Mouse (Mus musculus) macrophage (primary cell): ENCODE data around the gene Akap14. TPM values are rescaled to one million over a fixed set of nuclear protein-coding genes. Genes with fewer than 3 reads are reported as not detected.
"Not testable (repeated sequence)": the region's sequence is repeated elsewhere in the genome, so short reads cannot be mapped to it uniquely, and the experiment has no call there.

Experiments used
- H3K27ac ChIP-seq: fragments of 350-480 bp; formaldehyde crosslinking; 2 replicates; pipeline ENCODE4 v1.9.0; 2021
- H3K36me3 ChIP-seq: fragments of 350-480 bp; formaldehyde crosslinking; 2 replicates; pipeline ENCODE4 v1.9.0; 2021; ENCODE audit errors: inconsistent target
- H3K4me3 ChIP-seq: fragments of 350-480 bp; formaldehyde crosslinking; 2 replicates; pipeline ENCODE4 v1.9.0; 2021; ENCODE audit errors: inconsistent target
- H3K79me2 ChIP-seq: fragments of 350-480 bp; formaldehyde crosslinking; 2 replicates; pipeline ENCODE4 v1.9.0; 2021; ENCODE audit errors: inconsistent target
- WGBS: methylation state at CpG from one replicate; pipeline ENCODE4 v1.1.7; 2026; ENCODE audit warnings: inconsistent platforms; ENCODE audit not compliant: missing documents; 5-methylcytosine and 5-hydroxymethylcytosine counted together
- polyA plus RNA-seq: library from polyadenylated mRNA; stranded (reverse); fragments of 250-400 nt; gene quantifications from 3 replicates; pipeline ENCODE4 v1.2.4, GENCODE M21; 2018; ENCODE audit warnings: inconsistent platforms
- total RNA-seq, 78 experiments: library from RNA; depleted of rRNA; stranded (reverse); fragments of 250-400 nt; gene quantifications; 1 replicate in 9 of 78; 2 replicates in 24 of 78; 3 replicates in 43 of 78; 4 replicates in 2 of 78; pipeline ENCODE4 v1.2.4; 2018; ENCODE audit warnings: inconsistent platforms in 56 of 78

Gene Akap14
- total RNA-seq (2018; cell fraction: chromatin; rRNA removed), result not detected
- not detected for total RNA-seq (2018; cell fraction: cytosol; rRNA removed)
- total RNA-seq (2018; cell fraction: nucleus; rRNA removed), result not detected
- polyA plus RNA-seq, result not detected in 3 replicates

- H3K27ac ChIP-seq, result no peak within 1 kb of the TSS
- no peaks in the 10 kb centered on the region for H3K36me3 ChIP-seq
- H3K79me2 ChIP-seq, result no peaks in the 10 kb centered on the region
- H3K4me3 ChIP-seq, result no peak within 1 kb of the TSS
- 85% methylated on average over 5 of the region's 5 CpGs for WGBS
Observed at GRCm38 (mm10) chrX:37168742-37169141, at the start of gene Akap14. TSS of gene Akap14 (minus strand) at chrX:37168842.

GRCm38 (mm10) chrX:37210941-37211340 lies 42.3 kb upstream of the Akap14 start, which contains the start of gene Gm9:
TSS of gene Gm9 (minus strand) at chrX:37211041.
- Histone ChIP-seq H3K36me3 (no peaks in the 10 kb centered on the region), H3K79me2 (no peaks in the 10 kb centered on the region), H3K4me3 (no peak within 1 kb of the TSS), H3K27ac (no peak within 1 kb of the TSS)
- WGBS, result 86% methylated on average over 10 of the region's 10 CpGs

- 70% methylated on average over 6 of the region's 8 CpGs for WGBS
- Histone ChIP-seq H3K79me2 (no peaks in the 10 kb centered on the region), H3K4me3 (no peak overlapping the region)
Observed at GRCm38 (mm10) chrX:37198676-37199075, 30.0 kb upstream of the Akap14 start.

GRCm38 (mm10) chrX:37191744-37192379 lies 23.2 kb upstream of the Akap14 start:
- no peak overlapping the region for H3K27ac ChIP-seq
- no peaks in the 10 kb centered on the region for H3K36me3 ChIP-seq
- H3K4me3 ChIP-seq, result peak overlapping the region; percentile 50
- WGBS, result 33% methylated on average over 27 of the region's 28 CpGs
- H3K79me2 ChIP-seq, result peaks cover 6% of the 10 kb centered on the region; the same call in 1 of the 2 replicates

More at GRCm38 (mm10) chrX:37198676-37199075, 30.0 kb upstream of the Akap14 start:
- Histone ChIP-seq H3K27ac (no peak overlapping the region), H3K36me3 (no peaks in the 10 kb centered on the region)

GRCm38 (mm10) chrX:37191105-37191743 lies 22.6 kb upstream of the Akap14 start, which contains the start of the genes Ndufa1 and Rnf113a1:
TSS of gene Ndufa1 (minus strand) at chrX:37191163.
TSS of gene Rnf113a1 (plus strand) at chrX:37191245.
- 24% methylated on average over 52 of the region's 63 CpGs for WGBS
- Histone ChIP-seq H3K36me3 (no peaks in the 10 kb centered on the region), H3K4me3 (peak within 1 kb of the TSS; percentile 50), H3K79me2 (peaks cover 6% of the 10 kb centered on the region; the same call in 1 of the 2 replicates), H3K27ac (no peak within 1 kb of the TSS)

- no peaks in the 10 kb centered on the region for H3K36me3 ChIP-seq
- peak overlapping the region; percentile 50 for H3K4me3 ChIP-seq
- peaks cover 6% of the 10 kb centered on the region; the same call in 1 of the 2 replicates for H3K79me2 ChIP-seq
- no peak overlapping the region for H3K27ac ChIP-seq
- 29% methylated on average over 17 of the region's 20 CpGs for WGBS
Observed at GRCm38 (mm10) chrX:37190755-37191104, 22.1 kb upstream of the Akap14 start.

- H3K79me2 ChIP-seq, H3K36me3 ChIP-seq, H3K27ac ChIP-seq, H3K4me3 ChIP-seq: not testable (repeated sequence)
- WGBS, result 78% methylated on average over 5 of the region's 8 CpGs
Observed at GRCm38 (mm10) chrX:37184401-37184800, 15.8 kb upstream of the Akap14 start.

- no peak overlapping the region for H3K27ac ChIP-seq
- H3K36me3 ChIP-seq, result no peaks in the 10 kb centered on the region
- no peak overlapping the region for H3K4me3 ChIP-seq
- 26% methylated on average over 3 of the region's 3 CpGs for WGBS
- no peaks in the 10 kb centered on the region for H3K79me2 ChIP-seq
Observed at GRCm38 (mm10) chrX:37167085-37167484, 1.6 kb downstream of the Akap14 start.

- H3K79me2 ChIP-seq, result no peaks in the 10 kb centered on the region
- H3K36me3 ChIP-seq, result no peaks in the 10 kb centered on the region
- no peak overlapping the region for H3K4me3 ChIP-seq
- H3K27ac ChIP-seq, result no peak overlapping the region
- WGBS, result 93% methylated on average over 16 of the region's 18 CpGs
Observed at GRCm38 (mm10) chrX:37163115-37163514, 5.5 kb downstream of the Akap14 start.

GRCm38 (mm10) chrX:37161169-37161568 lies 7.5 kb downstream of the Akap14 start:
- no peak overlapping the region for H3K4me3 ChIP-seq
- 53% methylated on average over 9 of the region's 10 CpGs for WGBS

GRCm38 (mm10) chrX:37157839-37158238 lies 10.8 kb downstream of the Akap14 start:
- Histone ChIP-seq H3K36me3 (no peaks in the 10 kb centered on the region), H3K79me2 (no peaks in the 10 kb centered on the region), H3K4me3 (no peak overlapping the region), H3K27ac (no peak overlapping the region)
- WGBS, result 74% methylated on average over 4 of the region's 4 CpGs

More at GRCm38 (mm10) chrX:37161169-37161568, 7.5 kb downstream of the Akap14 start:
- no peaks in the 10 kb centered on the region for H3K79me2 ChIP-seq
- H3K36me3 ChIP-seq, result no peaks in the 10 kb centered on the region
- H3K27ac ChIP-seq, result no peak overlapping the region

- Histone ChIP-seq H3K27ac (no peak overlapping the region), H3K4me3 (no peak overlapping the region)
- WGBS, result 85% methylated on average over 2 of the region's 2 CpGs
Observed at GRCm38 (mm10) chrX:37144954-37145353, 23.7 kb downstream of the Akap14 start.

GRCm38 (mm10) chrX:37144498-37144897 lies 24.1 kb downstream of the Akap14 start:
- H3K4me3 ChIP-seq, H3K27ac ChIP-seq, H3K79me2 ChIP-seq, H3K36me3 ChIP-seq: not testable (repeated sequence)
- no CpG with 5 or more reads among the region's 4 CpGs for WGBS

More at GRCm38 (mm10) chrX:37144954-37145353, 23.7 kb downstream of the Akap14 start:
- Histone ChIP-seq H3K36me3 (no peaks in the 10 kb centered on the region), H3K79me2 (no peaks in the 10 kb centered on the region)

GRCm38 (mm10) chrX:37141732-37142131 lies 26.9 kb downstream of the Akap14 start:
- Histone ChIP-seq H3K4me3 (no peak overlapping the region), H3K27ac (no peak overlapping the region), H3K36me3 (no peaks in the 10 kb centered on the region), H3K79me2 (no peaks in the 10 kb centered on the region)
- 83% methylated on average over 3 of the region's 3 CpGs for WGBS
